Mouse (Mus musculus) lung, embryonic 14.5 days (tissue): ENCODE data around the gene Nhlrc3. TPM values are rescaled to one million over a fixed set of nuclear protein-coding genes. Genes with fewer than 3 reads are reported as not detected.

ENCODE experiments used
- ATAC-seq: fragments of 200-750 bp; cut with Nextera tagmentation; 2 replicates; pipeline ENCODE4 v1.8.0; 2017; ENCODE audit warnings: mild to moderate bottlenecking, moderate TSS enrichment, moderate library complexity; ENCODE audit not compliant: insufficient read depth
- DNase-seq: peaks from one replicate; pipeline ENCODE4 v3.0.0-alpha.2; 2015
- H3K27ac ChIP-seq: fragments of 300-500 bp; sonication (generic); 2 replicates; pipeline ENCODE4 v1.5.1; 2014; ENCODE audit warnings: low read depth, mild to moderate bottlenecking, moderate library complexity
- H3K27me3 ChIP-seq: fragments of 300-500 bp; sonication (generic); 2 replicates; pipeline ENCODE4 v1.6.1; 2014; ENCODE audit warnings: low read length, control low read depth; ENCODE audit not compliant: insufficient read depth
- H3K36me3 ChIP-seq: fragments of 300-500 bp; sonication (generic); 2 replicates; pipeline ENCODE4 v1.6.1; 2014; ENCODE audit warnings: control low read depth; ENCODE audit not compliant: insufficient read depth
- H3K4me1 ChIP-seq: fragments of 300-500 bp; sonication (generic); 2 replicates; pipeline ENCODE4 v1.6.1; 2014; ENCODE audit warnings: antibody characterized with exemption, control low read depth; ENCODE audit not compliant: insufficient read depth
- H3K4me2 ChIP-seq: fragments of 300-500 bp; sonication (generic); 2 replicates; pipeline ENCODE4 v1.6.1; 2014; ENCODE audit warnings: mild to moderate bottlenecking
- H3K4me3 ChIP-seq: fragments of 300-500 bp; sonication (generic); 2 replicates; pipeline ENCODE4 v1.5.1; 2014; ENCODE audit warnings: low read depth, low read length
- H3K9ac ChIP-seq: fragments of 300-500 bp; sonication (generic); 2 replicates; pipeline ENCODE4 v1.6.1; 2014
- H3K9me3 ChIP-seq: fragments of 300-500 bp; sonication (generic); 2 replicates; pipeline ENCODE4 v1.6.1; 2016; ENCODE audit warnings: low read depth, low read length, control low read depth
- CTCF ChIP-seq: IDR thresholded peaks from 2 replicates; pipeline ENCODE4 v1.5.1; 2016; ENCODE audit warnings: antibody characterized with exemption, low read depth
- WGBS: fragments of 180-500 bp; shearing (Covaris S2); extraction: QIAGEN DNeasy Blood & Tissue Kit; methylation state at CpG from one replicate; pipeline ENCODE4 v1.1.7; 2014; 5-methylcytosine and 5-hydroxymethylcytosine counted together
- polyA plus RNA-seq: library from polyadenylated mRNA; unstranded; fragments of >200 nt; fragmentation: Nextera tagmentation; extraction: Ambion mirVana; gene quantifications from 2 replicates; pipeline ENCODE4 v1.2.1, GENCODE M21; 2014

Nhlrc3 gene
- polyA plus RNA-seq, 1 experiment from 2014 or later = 7.9 TPM

GRCm38 (mm10) chr3:53454561-53454960, 8.6 kb downstream of the Nhlrc3 start:
- no peak overlapping the region for H3K9ac ChIP-seq
- DNase-seq (no peak), ATAC-seq (no peak)
- H3K27me3 ChIP-seq = no peaks in the 10 kb centered on the region
- 89% methylated on average over 6 of the region's 6 CpGs for WGBS
- no peaks in the 10 kb centered on the region for H3K4me1 ChIP-seq
- peaks cover 91% of the 10 kb centered on the region for H3K36me3 ChIP-seq
- no peaks in the 10 kb centered on the region for H3K9me3 ChIP-seq
- H3K4me2 ChIP-seq = no peak overlapping the region
- H3K4me3 ChIP-seq = no peak overlapping the region
- no peak for TF ChIP-seq CTCF
- H3K27ac ChIP-seq = no peak overlapping the region

- peaks cover 92% of the 10 kb centered on the region for H3K36me3 ChIP-seq
- no peak overlapping the region for H3K4me3 ChIP-seq
- 90% methylated on average over 6 of the region's 6 CpGs for WGBS
- DNase-seq = no peak
- no peak for TF ChIP-seq CTCF
- no peak for ATAC-seq
- no peaks in the 10 kb centered on the region for H3K9me3 ChIP-seq
- no peaks in the 10 kb centered on the region for H3K4me1 ChIP-seq
- no peaks in the 10 kb centered on the region for H3K27me3 ChIP-seq
- H3K4me2 ChIP-seq = no peak overlapping the region
- no peak overlapping the region for H3K27ac ChIP-seq
- H3K9ac ChIP-seq = no peak overlapping the region
Measured at GRCm38 (mm10) chr3:53454005-53454404, 9.1 kb downstream of the Nhlrc3 start.

GRCm38 (mm10) chr3:53453346-53453745, 9.8 kb downstream of the Nhlrc3 start:
- WGBS = 82% methylated on average over 7 of the region's 7 CpGs
- no peak for DNase-seq

GRCm38 (mm10) chr3:53452351-53452750, 10.8 kb downstream of the Nhlrc3 start:
- Histone ChIP-seq H3K4me2 (no peak overlapping the region), H3K27me3 (no peaks in the 10 kb centered on the region), H3K9ac (no peak overlapping the region), H3K27ac (no peak overlapping the region), H3K9me3 (no peaks in the 10 kb centered on the region), H3K36me3 (peaks cover 84% of the 10 kb centered on the region), H3K4me3 (no peak overlapping the region), H3K4me1 (no peaks in the 10 kb centered on the region; the same call in 1 of the 2 replicates)
- ATAC-seq (no peak), DNase-seq (no peak)
- WGBS = 83% methylated on average over 10 of the region's 10 CpGs
- TF ChIP-seq CTCF = no peak

More at GRCm38 (mm10) chr3:53453346-53453745, 9.8 kb downstream of the Nhlrc3 start:
- Histone ChIP-seq H3K36me3 (peaks cover 92% of the 10 kb centered on the region), H3K27me3 (no peaks in the 10 kb centered on the region), H3K4me2 (no peak overlapping the region), H3K9ac (no peak overlapping the region), H3K4me1 (no peaks in the 10 kb centered on the region), H3K27ac (no peak overlapping the region), H3K9me3 (no peaks in the 10 kb centered on the region), H3K4me3 (no peak overlapping the region)
- TF ChIP-seq CTCF = no peak
- ATAC-seq = no peak

GRCm38 (mm10) chr3:53450666-53451065, 12.5 kb downstream of the Nhlrc3 start:
- H3K9ac ChIP-seq = no peak overlapping the region
- ATAC-seq (no peak), DNase-seq (no peak)
- no peak overlapping the region for H3K4me2 ChIP-seq
- no peak for TF ChIP-seq CTCF
- peaks cover 69% of the 10 kb centered on the region for H3K36me3 ChIP-seq
- H3K9me3 ChIP-seq = no peaks in the 10 kb centered on the region
- H3K4me3 ChIP-seq = no peak overlapping the region
- no peak overlapping the region for H3K27ac ChIP-seq
- H3K4me1 ChIP-seq = no peaks in the 10 kb centered on the region; the same call in 1 of the 2 replicates
- no peaks in the 10 kb centered on the region for H3K27me3 ChIP-seq
- WGBS = 91% methylated on average over 11 of the region's 11 CpGs

- 16% methylated on average over 2 of the region's 2 CpGs for WGBS
- TF ChIP-seq CTCF = peak; percentile 82
- no peaks in the 10 kb centered on the region for H3K9me3 ChIP-seq
- H3K9ac ChIP-seq = no peak overlapping the region
- H3K4me2 ChIP-seq = no peak overlapping the region
- DNase-seq = peak; percentile 95
- H3K27me3 ChIP-seq = no peaks in the 10 kb centered on the region
- H3K36me3 ChIP-seq = peaks cover 45% of the 10 kb centered on the region
- no peaks in the 10 kb centered on the region; the same call in 1 of the 2 replicates for H3K4me1 ChIP-seq
- H3K27ac ChIP-seq = no peak overlapping the region
- no peak overlapping the region for H3K4me3 ChIP-seq
- ATAC-seq = peak; percentile 65
Measured at GRCm38 (mm10) chr3:53448208-53448607, 14.9 kb downstream of the Nhlrc3 start.

- Histone ChIP-seq H3K9me3 (no peaks in the 10 kb centered on the region), H3K9ac (no peak overlapping the region), H3K4me2 (no peak overlapping the region), H3K27ac (no peak overlapping the region), H3K4me1 (no peaks in the 10 kb centered on the region; the same call in 1 of the 2 replicates), H3K4me3 (no peak overlapping the region), H3K36me3 (peaks cover 31% of the 10 kb centered on the region), H3K27me3 (no peaks in the 10 kb centered on the region)
- DNase-seq (no peak), ATAC-seq (no peak)
- 79% methylated on average over 3 of the region's 3 CpGs for WGBS
- no peak for TF ChIP-seq CTCF
Measured at GRCm38 (mm10) chr3:53446801-53447200, 16.3 kb downstream of the Nhlrc3 start.

- DNase-seq = no peak
- 80% methylated on average over 5 of the region's 5 CpGs for WGBS
- ATAC-seq = no peak
- Histone ChIP-seq H3K9me3 (no peaks in the 10 kb centered on the region), H3K4me3 (no peak overlapping the region), H3K27me3 (no peaks in the 10 kb centered on the region), H3K4me1 (no peaks in the 10 kb centered on the region; the same call in 1 of the 2 replicates), H3K9ac (no peak overlapping the region), H3K36me3 (peaks cover 18% of the 10 kb centered on the region), H3K4me2 (no peak overlapping the region), H3K27ac (no peak overlapping the region)
- TF ChIP-seq CTCF = no peak
Measured at GRCm38 (mm10) chr3:53445540-53445939, 17.6 kb downstream of the Nhlrc3 start.
